Mouse (Mus musculus) G1E (cell line): ENCODE data around the gene Crim1.

ENCODE experiments used
- CTCF ChIP-seq: IDR thresholded peaks from 2 replicates; pipeline ENCODE4 v1.5.1; 2012; ENCODE audit warnings: low read depth, low read length, inconsistent platforms, mixed read lengths
- TAL1 ChIP-seq: conservative IDR thresholded peaks from 2 replicates; pipeline ENCODE4 v1.6.1; 2012; ENCODE audit warnings: low read depth, low read length, inconsistent platforms, mixed read lengths

GRCm38 (mm10) chr17:78264116-78264515, 64.1 kb downstream of the Crim1 start:
- no peak for TF ChIP-seq TAL1
- TF ChIP-seq CTCF = no peak
